Mouse (Mus musculus) erythroblast, embryonic 14.5 days (primary cell): Measurements from ENCODE around the gene Cldn14.

Experiments used
- GATA1 ChIP-seq: IDR thresholded peaks from 2 replicates; pipeline ENCODE4 v1.6.1; 2012; ENCODE audit warnings: low read length, inconsistent platforms, mixed read lengths
- TAL1 ChIP-seq: IDR thresholded peaks from 3 replicates; pipeline ENCODE4 v1.6.1; 2012; ENCODE audit warnings: low read length, inconsistent platforms, mixed read lengths

DNA sequence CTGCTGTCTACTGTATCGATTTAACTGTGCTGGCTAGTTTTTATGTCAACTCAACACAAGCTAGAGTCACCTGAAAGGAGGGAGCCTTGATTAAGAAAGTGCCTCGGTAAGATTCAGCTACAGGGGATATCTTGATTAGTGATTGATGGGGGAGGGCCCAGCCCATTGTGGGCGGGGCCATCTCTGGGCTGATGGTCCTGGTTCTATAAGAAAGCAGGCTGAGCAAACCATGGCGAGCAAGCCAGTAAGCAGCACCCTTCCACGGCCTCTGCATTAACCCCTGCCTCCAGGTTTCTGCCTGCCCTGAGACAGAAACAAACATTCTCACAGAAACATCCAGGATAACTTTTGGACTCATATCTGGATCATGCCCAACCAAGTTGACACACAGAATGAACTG is 1.5 kb upstream of the Cldn14 start:
- TF ChIP-seq GATA1 (no peak), TAL1 (no peak)
